29 mouse cellular contexts compared by ENCODE assay signal in genomic region chr4:138370996-138371516, GRCm38 (mm10). TPM values are rescaled to one million over a fixed set of nuclear protein-coding genes. Genes with fewer than 3 reads are reported as not detected.
A peak's percentile ranks its signal among the peaks of the same experiment; 100 is the strongest.
DNase-seq lines count a peak whose midpoint lies in the region; ATAC-seq lines count a peak whose summit lies in the region.
"Had no signal": no experiment of that assay in that cellular context is flagged by ENCODE, and none has a peak within 500 bp of the region (broad histone marks: within the 10 kb centered on the region; RNA-seq: fewer than 3 reads in every experiment).

No protein-coding gene starts in this region.

- 75% methylated on average over 5 of the region's 5 CpGs for WGBS in heart, embryonic 11.5 days (ENCODE audit: insufficient replicate concordance)

- H3K27ac ChIP-seq in heart, embryonic 11.5 days (ENCODE audit: low read depth, low read length): no peak overlapping the region
- H3K27ac ChIP-seq: embryonic facial prominence, embryonic 13.5 days; embryonic facial prominence, embryonic 15.5 days; forebrain, embryonic 13.5 days; forebrain, embryonic 15.5 days had no signal

- no peak overlapping the region for H3K4me3 ChIP-seq in heart, embryonic 11.5 days (ENCODE audit: low read depth, low read length)
- H3K4me3 ChIP-seq: embryonic facial prominence, embryonic 13.5 days; embryonic facial prominence, embryonic 15.5 days; erythroblast, embryonic 14.5 days; forebrain, embryonic 13.5 days; forebrain, embryonic 15.5 days had no signal

- ATAC-seq in heart, embryonic 11.5 days (replicated peaks; ENCODE audit: insufficient number of reproducible peaks, low FRiP score, low TSS enrichment): no peak
- no peak for ATAC-seq in inflammation-experienced regulatory T-cells, adult 6 months
- ATAC-seq: activated CD4-positive, CD25-positive, alpha-beta regulatory T cell, adult 4 months; forebrain, embryonic 13.5 days; forebrain, embryonic 15.5 days; forebrain, postnatal 0 days; Patski had no signal

- DNase-seq in layer of hippocampus, adult 9-11 months: peak; percentile 35
- DNase-seq in layer of hippocampus, postnatal 25 days (ENCODE audit: extremely low spot score in 1 of 2, low spot score in 1 of 2): no peak
- peak; percentile 16 for DNase-seq in 3T3-L1 (ENCODE audit: low read depth, low spot score)
- peak; percentile 57 for DNase-seq in brain, adult 2 months (ENCODE audit: low read depth, low spot score)
- DNase-seq: adrenal gland, adult 8-10 months; adrenal gland, postnatal 14 days; adrenal gland, postnatal 36 days; cerebellum, adult 11 months; cerebellum, adult 18-20 months; cerebellum, adult 8-10 months; cerebellum, adult 9-11 months; cerebellum, postnatal 14 days; cerebellum, postnatal 36 days; embryo, embryonic 11 days; forebrain, postnatal 0 days had no signal

- H3K27me3 ChIP-seq in heart, embryonic 11.5 days (ENCODE audit: control insufficient read depth, insufficient read depth, low read length): no peaks in the 10 kb centered on the region; the same call in 1 of the 2 replicates
- H3K27me3 ChIP-seq: Patski had no signal

- no peaks in the 10 kb centered on the region for H3K36me3 ChIP-seq in heart, embryonic 11.5 days (ENCODE audit: control insufficient read depth, insufficient read depth, low read length)
- H3K36me3 ChIP-seq: embryonic facial prominence, embryonic 13.5 days; embryonic facial prominence, embryonic 15.5 days; forebrain, embryonic 15.5 days had no signal

- H3K9me3 ChIP-seq in heart, embryonic 11.5 days (replicated peaks; ENCODE audit: control insufficient read depth, low read length): no peaks in the 10 kb centered on the region
- H3K9me3 ChIP-seq: embryonic facial prominence, embryonic 13.5 days; embryonic facial prominence, embryonic 15.5 days; forebrain, embryonic 13.5 days; forebrain, embryonic 15.5 days had no signal

- no peak overlapping the region for H3K4me2 ChIP-seq in heart, embryonic 11.5 days
- H3K4me2 ChIP-seq: embryonic facial prominence, embryonic 13.5 days; embryonic facial prominence, embryonic 15.5 days; forebrain, embryonic 13.5 days; forebrain, embryonic 15.5 days had no signal

- no peak overlapping the region for H3K9ac ChIP-seq in heart, embryonic 11.5 days (ENCODE audit: low read depth, low read length)
- H3K9ac ChIP-seq: embryonic facial prominence, embryonic 13.5 days; embryonic facial prominence, embryonic 15.5 days; forebrain, embryonic 13.5 days; forebrain, embryonic 15.5 days; forebrain, postnatal 0 days had no signal

- peaks cover 5% of the 10 kb centered on the region; the same call in 1 of the 2 replicates for H3K4me1 ChIP-seq in heart, embryonic 11.5 days (ENCODE audit: control insufficient read depth, insufficient read depth, low read length)

RNA-seq across cellular contexts. Expression of gene Cda, which starts 3.3 kb away (rescaled TPM):
- total RNA-seq in layer of hippocampus, postnatal 25 days (2021): 1 to 10 TPM; 1.9 to 3.1 TPM
- polyA plus RNA-seq in heart, embryonic 11.5 days (2014; fragmentation: Nextera tagmentation; extraction: Ambion mirVana): 6.9 and 7.6 TPM in 2 replicates
- polyA plus RNA-seq in inflammation-experienced regulatory T-cells, adult 6 months (2017; shearing (Covaris generic)): not detected
- total RNA-seq: common myeloid progenitor, adult 5-6 weeks had no signal
- polyA plus RNA-seq: activated CD4-positive, CD25-positive, alpha-beta regulatory T cell, adult 4 months had no signal

RNA-seq across cellular contexts. Expression of gene Fam43b, which starts 25.3 kb away (rescaled TPM):
- total RNA-seq in layer of hippocampus, postnatal 25 days (2021): 10 to 100 TPM; 28.7 to 31.0 TPM
- polyA plus RNA-seq in heart, embryonic 11.5 days (2014; fragmentation: Nextera tagmentation; extraction: Ambion mirVana): 0.07 TPM in 1 of 2 replicates, not detected in the other
- polyA plus RNA-seq in inflammation-experienced regulatory T-cells, adult 6 months (2017; shearing (Covaris generic)): not detected
- total RNA-seq: common myeloid progenitor, adult 5-6 weeks; MEL had no signal
- polyA plus RNA-seq: activated CD4-positive, CD25-positive, alpha-beta regulatory T cell, adult 4 months; C2C12; embryonic facial prominence, embryonic 11.5 days; erythroblast, embryonic 14.5 days; forebrain, embryonic 11.5 days; Patski had no signal

RNA-seq across cellular contexts. Expression of gene Pink1, which starts 44.9 kb away (rescaled TPM):
- 100 to 1,000 TPM; 222 to 256 TPM for total RNA-seq in layer of hippocampus, postnatal 25 days (2021)
- polyA plus RNA-seq in heart, embryonic 11.5 days (2014; fragmentation: Nextera tagmentation; extraction: Ambion mirVana): 22.9 and 30.9 TPM in 2 replicates
- 10 to 100 TPM in 2 of 3 experiments, 1 to 10 TPM in 1; 6.0 to 24.7 (median 10.8) TPM for polyA plus RNA-seq in inflammation-experienced regulatory T-cells, adult 6 months (2017; shearing (Covaris generic))

Comparison
In these comparisons a context has a peak if more than half of its experiments do, and no peak if none do; other contexts are left out.
1. DNase-seq: peak in layer of hippocampus, adult 9-11 months (single experiment), 3T3-L1 (single experiment) and brain, adult 2 months (single experiment); none in layer of hippocampus, postnatal 25 days (0 of 2).